Mouse (Mus musculus): ENCODE measurements around the gene Gm28635. TPM values are rescaled to one million over a fixed set of nuclear protein-coding genes. Genes with fewer than 3 reads are reported as not detected.

Gm28635 gene
- polyA plus RNA-seq (2015; fragmentation: Nextera tagmentation; extraction: Ambion mirVana), result not detected in 2 replicates

- H3K36me3 ChIP-seq, result peaks cover 33% of the 10 kb centered on the region
- peak within 1 kb of the TSS; percentile 63 for H3K9ac ChIP-seq
- under 1% methylated on average over 44 of the region's 44 CpGs for WGBS
- ATAC-seq (ENCODE audit: insufficient number of reproducible peaks, low FRiP score, low TSS enrichment, low read depth), result peak; percentile 100
- no peaks in the 10 kb centered on the region for H3K9me3 ChIP-seq (replicated peaks)
- H3K4me2 ChIP-seq (replicated peaks), result peak within 1 kb of the TSS; percentile 74
- H3K4me1 ChIP-seq, result peaks cover 15% of the 10 kb centered on the region
- H3K27me3 ChIP-seq, result no peaks in the 10 kb centered on the region
- H3K27ac ChIP-seq (replicated peaks), result peak within 1 kb of the TSS; percentile 74
- H3K4me3 ChIP-seq (replicated peaks), result peak within 1 kb of the TSS; percentile 73
These were observed at the start of gene Gm28635, which contains the start of gene Med19 for GRCm38 (mm10) chr2:84677968-84678880. Gm28635 (minus strand) TSS chr2:84678041. Med19 (plus strand) TSS chr2:84678402.

GRCm38 (mm10) chr2:84727172-84727858 is 49.5 kb upstream of the Gm28635 start, which contains the start of gene Clp1:
Clp1 (minus strand) TSS chr2:84727350.
- Histone ChIP-seq H3K36me3 (peaks cover 15% of the 10 kb centered on the region), H3K4me3 (replicated peaks) (peak within 1 kb of the TSS; percentile 67), H3K9ac (peak within 1 kb of the TSS; percentile 46), H3K27ac (replicated peaks) (peak within 1 kb of the TSS; percentile 87), H3K4me2 (replicated peaks) (peak within 1 kb of the TSS; percentile 75), H3K27me3 (no peaks in the 10 kb centered on the region), H3K9me3 (replicated peaks) (no peaks in the 10 kb centered on the region), H3K4me1 (peaks cover 14% of the 10 kb centered on the region)
- peak; percentile 94 for ATAC-seq (ENCODE audit: insufficient number of reproducible peaks, low FRiP score, low TSS enrichment, low read depth)
- whole genome bisulfite sequencing, result under 1% methylated on average over 39 of the region's 39 CpGs

GRCm38 (mm10) chr2:84726716-84727115 is 48.9 kb upstream of the Gm28635 start:
- no peak for ATAC-seq (ENCODE audit: insufficient number of reproducible peaks, low FRiP score, low TSS enrichment, low read depth)
- peak overlapping the region; percentile 67 for H3K4me3 ChIP-seq (replicated peaks)
- peaks cover 14% of the 10 kb centered on the region for H3K4me1 ChIP-seq
- H3K4me2 ChIP-seq (replicated peaks), result peak overlapping the region; percentile 75
- no peaks in the 10 kb centered on the region for H3K9me3 ChIP-seq (replicated peaks)
- H3K27me3 ChIP-seq, result no peaks in the 10 kb centered on the region
- H3K27ac ChIP-seq (replicated peaks), result peak overlapping the region; percentile 45; the same call in 1 of the 2 replicates
- H3K36me3 ChIP-seq, result peaks cover 20% of the 10 kb centered on the region
- WGBS, result 3% methylated on average over 9 of the region's 9 CpGs
- peak overlapping the region; percentile 46 for H3K9ac ChIP-seq

- Histone ChIP-seq H3K27me3 (no peaks in the 10 kb centered on the region), H3K9me3 (replicated peaks) (no peaks in the 10 kb centered on the region), H3K4me3 (replicated peaks) (peak overlapping the region; percentile 67; the same call in 1 of the 2 replicates), H3K9ac (no peak overlapping the region), H3K27ac (replicated peaks) (no peak overlapping the region), H3K4me1 (peaks cover 14% of the 10 kb centered on the region), H3K4me2 (replicated peaks) (no peak overlapping the region), H3K36me3 (peaks cover 24% of the 10 kb centered on the region)
- 92% methylated on average over 10 of the region's 10 CpGs for WGBS
- no peak for ATAC-seq (ENCODE audit: insufficient number of reproducible peaks, low FRiP score, low TSS enrichment, low read depth)
These were observed 47.9 kb upstream of the Gm28635 start for GRCm38 (mm10) chr2:84725770-84726169.

GRCm38 (mm10) chr2:84723856-84724255 is 46.0 kb upstream of the Gm28635 start:
- 93% methylated on average over 14 of the region's 14 CpGs for WGBS

GRCm38 (mm10) chr2:84721182-84721581 is 43.3 kb upstream of the Gm28635 start:
- Histone ChIP-seq H3K36me3 (peaks cover 24% of the 10 kb centered on the region), H3K4me1 (peaks cover 12% of the 10 kb centered on the region), H3K27me3 (no peaks in the 10 kb centered on the region), H3K9ac (no peak overlapping the region), H3K27ac (replicated peaks) (no peak overlapping the region), H3K4me2 (replicated peaks) (no peak overlapping the region), H3K9me3 (replicated peaks) (no peaks in the 10 kb centered on the region), H3K4me3 (replicated peaks) (no peak overlapping the region)
- 73% methylated on average over 3 of the region's 3 CpGs for WGBS
- no peak for ATAC-seq (ENCODE audit: insufficient number of reproducible peaks, low FRiP score, low TSS enrichment, low read depth)

More at GRCm38 (mm10) chr2:84723856-84724255, 46.0 kb upstream of the Gm28635 start:
- Histone ChIP-seq H3K4me3 (replicated peaks) (no peak overlapping the region), H3K27me3 (no peaks in the 10 kb centered on the region), H3K27ac (replicated peaks) (no peak overlapping the region), H3K4me1 (peaks cover 14% of the 10 kb centered on the region), H3K9me3 (replicated peaks) (no peaks in the 10 kb centered on the region), H3K36me3 (peaks cover 24% of the 10 kb centered on the region), H3K4me2 (replicated peaks) (no peak overlapping the region), H3K9ac (no peak overlapping the region)
- ATAC-seq (ENCODE audit: insufficient number of reproducible peaks, low FRiP score, low TSS enrichment, low read depth), result no peak

GRCm38 (mm10) chr2:84720718-84721117 is 42.9 kb upstream of the Gm28635 start:
- no peak overlapping the region for H3K9ac ChIP-seq
- WGBS, result 85% methylated on average over 2 of the region's 2 CpGs
- H3K27ac ChIP-seq (replicated peaks), result no peak overlapping the region
- peaks cover 8% of the 10 kb centered on the region; the same call in 1 of the 2 replicates for H3K4me1 ChIP-seq
- H3K4me3 ChIP-seq (replicated peaks), result no peak overlapping the region
- no peaks in the 10 kb centered on the region for H3K27me3 ChIP-seq
- no peak for ATAC-seq (ENCODE audit: insufficient number of reproducible peaks, low FRiP score, low TSS enrichment, low read depth)
- H3K9me3 ChIP-seq (replicated peaks), result no peaks in the 10 kb centered on the region
- H3K36me3 ChIP-seq, result peaks cover 24% of the 10 kb centered on the region
- H3K4me2 ChIP-seq (replicated peaks), result no peak overlapping the region

- no peak overlapping the region for H3K4me2 ChIP-seq (replicated peaks)
- no peak overlapping the region for H3K4me3 ChIP-seq (replicated peaks)
- WGBS, result 92% methylated on average over 4 of the region's 4 CpGs
- no peak overlapping the region for H3K9ac ChIP-seq
- peaks cover 9% of the 10 kb centered on the region; the same call in 1 of the 2 replicates for H3K36me3 ChIP-seq
- no peak for ATAC-seq (ENCODE audit: insufficient number of reproducible peaks, low FRiP score, low TSS enrichment, low read depth)
- no peaks in the 10 kb centered on the region for H3K27me3 ChIP-seq
- H3K27ac ChIP-seq (replicated peaks), result no peak overlapping the region
- H3K4me1 ChIP-seq, result peaks cover 11% of the 10 kb centered on the region; the same call in 1 of the 2 replicates
- H3K9me3 ChIP-seq (replicated peaks), result no peaks in the 10 kb centered on the region
These were observed 39.5 kb upstream of the Gm28635 start for GRCm38 (mm10) chr2:84717357-84717756.

- Histone ChIP-seq H3K9ac (peak overlapping the region; percentile 63; the same call in 1 of the 2 replicates), H3K4me2 (replicated peaks) (peak overlapping the region; percentile 74)
- WGBS, result 25% methylated on average over 9 of the region's 9 CpGs
These were observed 38.8 kb upstream of the Gm28635 start for GRCm38 (mm10) chr2:84716423-84717355.

More at GRCm38 (mm10) chr2:84716423-84717355, 38.8 kb upstream of the Gm28635 start:
- Histone ChIP-seq H3K9me3 (replicated peaks) (no peaks in the 10 kb centered on the region), H3K27ac (replicated peaks) (peak overlapping the region; percentile 98), H3K4me3 (replicated peaks) (peak overlapping the region; percentile 98), H3K27me3 (no peaks in the 10 kb centered on the region), H3K36me3 (peaks cover 4% of the 10 kb centered on the region; the same call in 1 of the 2 replicates), H3K4me1 (peaks cover 11% of the 10 kb centered on the region; the same call in 1 of the 2 replicates)
- ATAC-seq (ENCODE audit: insufficient number of reproducible peaks, low FRiP score, low TSS enrichment, low read depth), result no peak
